Mouse (Mus musculus) heart, embryonic 16.5 days (tissue): ENCODE data around the gene Agmo. TPM values are rescaled to one million over a fixed set of nuclear protein-coding genes. Genes with fewer than 3 reads are reported as not detected.

ENCODE experiments used
- ATAC-seq: fragments of 200-750 bp; cut with Nextera tagmentation; replicated peaks from 2 replicates; pipeline ENCODE4 v1.8.0; 2017; ENCODE audit warnings: moderate number of reproducible peaks; ENCODE audit not compliant: insufficient read depth, low FRiP score; ENCODE audit errors: extremely low read depth
- H3K27ac ChIP-seq: fragments of 300-500 bp; sonication (generic); 2 replicates; pipeline ENCODE4 v1.5.1; 2014; ENCODE audit warnings: mild to moderate bottlenecking, low read length, control low read depth, moderate library complexity
- H3K27me3 ChIP-seq: fragments of 300-500 bp; sonication (generic); 2 replicates; pipeline ENCODE4 v1.6.1; 2014; ENCODE audit warnings: low read length, mixed read lengths; ENCODE audit not compliant: control insufficient read depth, insufficient read depth
- H3K36me3 ChIP-seq: fragments of 300-500 bp; sonication (generic); 2 replicates; pipeline ENCODE4 v1.6.1; 2014; ENCODE audit not compliant: control insufficient read depth, insufficient read depth
- H3K4me1 ChIP-seq: fragments of 300-500 bp; sonication (generic); 2 replicates; pipeline ENCODE4 v1.6.1; 2014; ENCODE audit warnings: low read length, mixed read lengths; ENCODE audit not compliant: control insufficient read depth, insufficient read depth
- H3K4me2 ChIP-seq: fragments of 300-500 bp; sonication (generic); 2 replicates; pipeline ENCODE4 v1.6.1; 2014; ENCODE audit warnings: low read depth, mild to moderate bottlenecking, control low read depth, low read length
- H3K4me3 ChIP-seq: fragments of 300-500 bp; sonication (generic); 2 replicates; pipeline ENCODE4 v1.5.1; 2014; ENCODE audit warnings: mild to moderate bottlenecking, control low read depth, low read length
- H3K9ac ChIP-seq: fragments of 300-500 bp; sonication (generic); 2 replicates; pipeline ENCODE4 v1.6.1; 2014; ENCODE audit warnings: low read length, control low read depth
- H3K9me3 ChIP-seq: fragments of 300-500 bp; sonication (generic); replicated peaks from 2 replicates; pipeline ENCODE4 v1.6.1; 2016; ENCODE audit warnings: low read length; ENCODE audit not compliant: control insufficient read depth
- WGBS: fragments of 180-500 bp; shearing (Covaris S2); extraction: QIAGEN DNeasy Blood & Tissue Kit; methylation state at CpG from one replicate; pipeline ENCODE4 v1.1.7; 2014; 5-methylcytosine and 5-hydroxymethylcytosine counted together
- polyA plus RNA-seq: library from polyadenylated mRNA; unstranded; fragments of >200 nt; fragmentation: Nextera tagmentation; extraction: Ambion mirVana; gene quantifications from 2 replicates; pipeline ENCODE4 v1.2.1, GENCODE M21; 2015

Gene Agmo
- polyA plus RNA-seq, 1 experiment from 2014 or later, result 0.33 TPM

DNA sequence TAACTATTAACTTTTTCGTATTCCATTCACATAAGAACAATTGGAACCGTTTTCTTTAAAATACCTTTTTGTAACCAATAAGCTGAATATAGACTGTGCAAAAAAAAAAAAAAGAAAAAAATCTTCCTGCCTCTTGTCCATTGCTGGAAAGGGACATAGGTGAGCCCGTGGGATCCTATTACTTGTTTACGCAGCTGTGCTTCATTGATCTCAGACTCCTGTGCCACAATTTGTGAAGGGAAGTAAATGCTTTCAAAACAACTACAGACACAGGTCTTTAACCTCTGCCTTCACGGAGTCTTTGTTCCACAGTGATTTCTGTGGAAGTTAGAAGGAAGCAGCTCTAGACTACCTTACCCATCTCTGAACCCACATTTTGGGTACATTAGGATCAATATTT lies 104.3 kb downstream of the Agmo start:
- Histone ChIP-seq H3K4me2 (no peak overlapping the region), H3K9me3 (no peaks in the 10 kb centered on the region), H3K9ac (no peak overlapping the region), H3K27me3 (no peaks in the 10 kb centered on the region), H3K4me3 (no peak overlapping the region), H3K4me1 (no peaks in the 10 kb centered on the region), H3K36me3 (no peaks in the 10 kb centered on the region), H3K27ac (no peak overlapping the region)
- 67% methylated on average over 5 of the region's 5 CpGs for WGBS
- no peak for ATAC-seq

GRCm38 (mm10) chr12:37392316-37392715 lies 150.9 kb downstream of the Agmo start:
- Histone ChIP-seq H3K4me2 (no peak overlapping the region), H3K27me3 (no peaks in the 10 kb centered on the region), H3K4me1 (no peaks in the 10 kb centered on the region), H3K9me3 (no peaks in the 10 kb centered on the region), H3K4me3 (no peak overlapping the region), H3K36me3 (no peaks in the 10 kb centered on the region), H3K9ac (no peak overlapping the region), H3K27ac (no peak overlapping the region)
- 68% methylated on average over 3 of the region's 3 CpGs for WGBS
- ATAC-seq, result no peak

DNA sequence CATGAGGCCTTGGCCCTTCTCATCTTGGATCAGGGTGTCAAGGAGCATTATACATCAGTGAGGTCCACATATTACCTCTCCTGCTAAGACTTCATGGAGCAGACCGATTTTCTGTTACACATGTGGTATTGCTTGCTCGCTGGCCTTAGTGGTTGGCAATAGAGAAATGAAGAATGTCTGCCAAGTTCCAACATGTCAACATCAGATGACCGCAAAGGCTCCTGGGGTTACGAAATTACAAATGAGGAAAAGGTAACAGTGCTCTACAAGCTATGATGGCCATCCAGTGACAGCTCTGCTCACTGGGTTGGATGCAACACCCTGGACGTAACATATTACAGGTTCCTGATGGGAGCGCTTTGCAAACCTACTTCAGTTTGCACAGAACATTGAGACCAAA lies 161.1 kb downstream of the Agmo start:
- 83% methylated on average over 6 of the region's 6 CpGs for WGBS
- no peaks in the 10 kb centered on the region for H3K4me1 ChIP-seq

GRCm38 (mm10) chr12:37426350-37426749 lies 184.9 kb downstream of the Agmo start:
- H3K27ac ChIP-seq, result no peak overlapping the region
- ATAC-seq, result no peak
- H3K4me1 ChIP-seq, result no peaks in the 10 kb centered on the region
- no peak overlapping the region for H3K4me2 ChIP-seq
- no peak overlapping the region for H3K4me3 ChIP-seq
- no peaks in the 10 kb centered on the region for H3K36me3 ChIP-seq
- no peak overlapping the region for H3K9ac ChIP-seq
- no peaks in the 10 kb centered on the region for H3K27me3 ChIP-seq
- H3K9me3 ChIP-seq, result no peaks in the 10 kb centered on the region
- 78% methylated on average over 5 of the region's 5 CpGs for WGBS

More for the DNA sequence above, 161.1 kb downstream of the Agmo start:
- Histone ChIP-seq H3K36me3 (no peaks in the 10 kb centered on the region), H3K4me3 (no peak overlapping the region), H3K4me2 (no peak overlapping the region), H3K27ac (no peak overlapping the region), H3K9me3 (no peaks in the 10 kb centered on the region), H3K9ac (no peak overlapping the region), H3K27me3 (no peaks in the 10 kb centered on the region)
- ATAC-seq, result no peak

- Histone ChIP-seq H3K27me3 (no peaks in the 10 kb centered on the region), H3K4me3 (no peak overlapping the region), H3K4me1 (no peaks in the 10 kb centered on the region), H3K4me2 (no peak overlapping the region), H3K27ac (no peak overlapping the region), H3K36me3 (no peaks in the 10 kb centered on the region), H3K9ac (no peak overlapping the region), H3K9me3 (no peaks in the 10 kb centered on the region)
- ATAC-seq, result no peak
- 75% methylated on average over 5 of the region's 5 CpGs for WGBS
Measured at GRCm38 (mm10) chr12:37426750-37427149, 185.3 kb downstream of the Agmo start.

DNA sequence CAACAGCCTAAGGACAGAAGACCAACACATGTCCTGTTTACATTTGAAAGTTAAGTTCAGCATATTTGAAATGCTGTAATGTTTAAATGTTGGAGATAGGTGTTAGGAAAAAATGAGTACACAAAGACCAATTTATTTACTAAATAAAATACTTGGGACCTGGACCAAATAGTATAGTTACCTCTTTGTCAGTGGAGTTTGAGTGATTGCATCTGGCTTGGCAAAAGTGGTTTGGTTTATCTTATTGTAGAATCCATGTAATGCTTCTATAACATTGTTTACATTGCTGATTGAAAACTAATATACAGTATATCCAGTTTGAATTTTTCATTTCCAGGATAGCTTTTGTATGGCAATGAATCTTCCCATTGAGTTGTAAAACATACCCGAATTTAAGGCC lies 193.0 kb downstream of the Agmo start:
- Histone ChIP-seq H3K27ac (no peak overlapping the region), H3K4me1 (no peaks in the 10 kb centered on the region), H3K9ac (no peak overlapping the region), H3K36me3 (no peaks in the 10 kb centered on the region), H3K4me3 (no peak overlapping the region), H3K4me2 (no peak overlapping the region), H3K27me3 (no peaks in the 10 kb centered on the region), H3K9me3 (no peaks in the 10 kb centered on the region)
- 74% methylated on average over 1 of the region's 1 CpGs for WGBS
- ATAC-seq, result no peak

- Histone ChIP-seq H3K4me1 (no peaks in the 10 kb centered on the region), H3K9ac (no peak overlapping the region), H3K9me3 (no peaks in the 10 kb centered on the region), H3K27ac (no peak overlapping the region), H3K4me2 (no peak overlapping the region), H3K27me3 (no peaks in the 10 kb centered on the region), H3K36me3 (no peaks in the 10 kb centered on the region), H3K4me3 (no peak overlapping the region)
- ATAC-seq, result no peak
- WGBS, result 78% methylated on average over 3 of the region's 3 CpGs
Measured at GRCm38 (mm10) chr12:37442486-37443013, 201.1 kb downstream of the Agmo start.

GRCm38 (mm10) chr12:37445255-37445654 lies 203.8 kb downstream of the Agmo start:
- Histone ChIP-seq H3K27me3 (no peaks in the 10 kb centered on the region), H3K4me1 (no peaks in the 10 kb centered on the region), H3K36me3 (no peaks in the 10 kb centered on the region), H3K4me3 (no peak overlapping the region), H3K9ac (no peak overlapping the region), H3K4me2 (no peak overlapping the region), H3K9me3 (no peaks in the 10 kb centered on the region), H3K27ac (no peak overlapping the region)
- ATAC-seq, result no peak
- 85% methylated on average over 9 of the region's 9 CpGs for WGBS

DNA sequence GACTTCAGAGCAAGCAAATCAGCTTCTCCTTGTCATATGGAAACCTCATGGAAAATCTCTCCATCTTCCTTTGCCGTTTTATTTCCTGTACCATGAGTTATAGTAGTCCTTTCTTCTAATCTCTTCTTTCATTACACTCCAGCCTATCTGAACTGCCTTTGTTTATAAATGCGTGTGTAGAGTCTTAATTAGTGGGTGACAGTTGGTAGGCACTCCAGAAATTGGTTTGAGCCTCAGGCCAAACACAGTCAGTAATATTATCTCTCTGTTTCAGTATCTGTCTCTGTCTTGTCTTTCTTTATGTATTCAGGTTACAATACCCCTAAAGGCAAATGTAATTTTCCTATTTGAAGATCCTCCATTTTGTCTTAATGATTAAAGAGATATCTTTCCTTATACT lies 208.2 kb downstream of the Agmo start:
- Histone ChIP-seq H3K27me3 (no peaks in the 10 kb centered on the region), H3K27ac (no peak overlapping the region), H3K9ac (no peak overlapping the region), H3K4me2 (no peak overlapping the region), H3K36me3 (no peaks in the 10 kb centered on the region), H3K4me3 (no peak overlapping the region), H3K9me3 (no peaks in the 10 kb centered on the region), H3K4me1 (no peaks in the 10 kb centered on the region)
- WGBS, result 48% methylated on average over 2 of the region's 2 CpGs
- ATAC-seq, result no peak
